Mouse (Mus musculus) bone marrow macrophage, adult 2 months (primary cell): ENCODE data around the gene Slc26a11.

Experiments
- CTCF ChIP-seq: IDR thresholded peaks from 2 replicates; pipeline ENCODE4 v1.5.1; 2012; ENCODE audit warnings: low read depth, mild to moderate bottlenecking, low read length, moderate library complexity
- POLR2A ChIP-seq: IDR thresholded peaks from 2 replicates; pipeline ENCODE4 v1.6.1; 2012; ENCODE audit warnings: mild to moderate bottlenecking, low read depth, low read length, borderline replicate concordance

DNA sequence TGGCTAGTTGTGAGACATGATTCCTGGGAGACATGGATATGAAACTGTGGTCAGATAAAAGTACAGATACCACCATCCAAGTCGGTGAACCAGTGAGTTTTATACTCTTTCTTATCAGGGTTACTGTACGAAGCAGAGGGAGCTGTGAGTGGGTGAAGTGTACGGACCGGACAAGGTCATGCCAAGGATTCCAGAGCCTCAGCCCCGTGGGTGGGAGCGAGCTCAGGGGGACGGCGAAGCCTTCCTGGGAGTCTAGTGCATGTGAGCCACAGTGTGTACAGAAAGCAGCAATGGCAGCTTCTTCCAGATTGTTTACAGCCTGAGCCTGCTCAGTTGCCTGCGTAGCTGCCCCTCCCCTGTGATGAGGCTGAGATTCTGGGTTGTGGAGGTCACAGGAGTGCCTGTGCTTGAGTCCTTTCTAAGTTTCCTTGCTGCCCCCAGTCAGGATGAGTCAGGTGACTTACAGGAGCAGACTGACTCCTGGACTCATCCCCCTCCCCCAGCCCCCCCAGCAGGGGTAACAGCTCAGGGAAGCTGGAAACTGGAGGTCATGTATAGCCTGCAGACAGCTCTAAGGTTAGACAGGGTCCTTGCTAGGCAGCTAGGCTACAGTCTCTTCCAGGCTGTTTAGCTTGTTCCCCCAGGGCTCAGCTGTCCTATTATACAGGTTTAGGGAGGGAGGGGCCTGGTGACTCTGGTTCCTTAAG, 26.4 kb downstream of the Slc26a11 start:
- TF ChIP-seq POLR2A (no peak), CTCF (no peak)
